Mouse (Mus musculus): ENCODE results near the gene Htr2c.

The Htr2c gene

GRCm38 (mm10) chrX:146962258-146962913 is at the start of gene Htr2c:
Htr2c (plus strand) TSS chrX:146962513.
- no peak for DNase-seq (ENCODE audit: low spot score in 2 of 2)

GRCm38 (mm10) chrX:146928251-146928650 is 34.1 kb upstream of the Htr2c start:
- no peak for DNase-seq (ENCODE audit: low spot score in 2 of 2)

- DNase-seq (ENCODE audit: low spot score in 2 of 2), result no peak
These were observed 26.0 kb upstream of the Htr2c start for GRCm38 (mm10) chrX:146936332-146936731.

- DNase-seq (ENCODE audit: low spot score in 2 of 2), result no peak
These were observed 16.0 kb upstream of the Htr2c start for GRCm38 (mm10) chrX:146946216-146946886.

GRCm38 (mm10) chrX:146946996-146947395 is 15.3 kb upstream of the Htr2c start:
- DNase-seq (ENCODE audit: low spot score in 2 of 2), result no peak

GRCm38 (mm10) chrX:146958608-146959007 is 3.7 kb upstream of the Htr2c start:
- DNase-seq (ENCODE audit: low spot score in 2 of 2), result no peak

- DNase-seq (ENCODE audit: low spot score in 2 of 2), result no peak
These were observed 2.4 kb upstream of the Htr2c start for GRCm38 (mm10) chrX:146959960-146960359.

GRCm38 (mm10) chrX:146962914-146963547 is 718 bp downstream of the Htr2c start:
- peak in 1 of 2 experiments; percentile 4 for DNase-seq (ENCODE audit: low spot score in 2 of 2)

GRCm38 (mm10) chrX:146979931-146980330 is 17.6 kb downstream of the Htr2c start:
- DNase-seq (ENCODE audit: low spot score in 2 of 2), result no peak

GRCm38 (mm10) chrX:147055730-147056129 is 93.4 kb downstream of the Htr2c start:
- no peak for DNase-seq (ENCODE audit: low spot score in 2 of 2)

GRCm38 (mm10) chrX:147071622-147072021 is 109.3 kb downstream of the Htr2c start:
- DNase-seq (ENCODE audit: low spot score in 2 of 2), result no peak

- no peak for DNase-seq (ENCODE audit: low spot score in 2 of 2)
These were observed 156.8 kb downstream of the Htr2c start for GRCm38 (mm10) chrX:147119155-147119554.

GRCm38 (mm10) chrX:147215251-147215650 is 252.9 kb downstream of the Htr2c start:
- DNase-seq (ENCODE audit: low spot score in 2 of 2), result no peak

GRCm38 (mm10) chrX:147217382-147218013 is 255.2 kb downstream of the Htr2c start:
- no peak for DNase-seq (ENCODE audit: low spot score in 2 of 2)

GRCm38 (mm10) chrX:147238806-147239542 is 276.7 kb downstream of the Htr2c start:
- no peak for DNase-seq (ENCODE audit: low spot score in 2 of 2)
